Comparison of ENCODE assay signal across 17 mouse cellular contexts in genomic region chr13:75738536-75738935, GRCm38 (mm10). TPM values are rescaled to one million over a fixed set of nuclear protein-coding genes. Genes with fewer than 3 reads are reported as not detected.
DNase-seq lines count a peak whose midpoint lies in the region; ATAC-seq and TF ChIP-seq lines count a peak whose summit lies in the region.
"Had no signal": no experiment of that assay in that cellular context is flagged by ENCODE, and none has a peak within 500 bp of the region (broad histone marks: within the 10 kb centered on the region; RNA-seq: fewer than 3 reads in every experiment).

No protein-coding gene starts in this region.

- H3K9me3 ChIP-seq in heart, embryonic 16.5 days (replicated peaks; ENCODE audit: control insufficient read depth, low read length), result no peaks in the 10 kb centered on the region
- H3K9me3 ChIP-seq in MEL (replicated peaks; ENCODE audit: insufficient read depth, low read length), result no peaks in the 10 kb centered on the region
- H3K9me3 ChIP-seq in liver, embryonic 15.5 days (replicated peaks), result no peaks in the 10 kb centered on the region
- H3K9me3 ChIP-seq: G1E; hindbrain, embryonic 13.5 days; kidney, embryonic 15.5 days; limb, embryonic 10.5 days; lung, embryonic 15.5 days had no signal

- H3K4me3 ChIP-seq in heart, embryonic 16.5 days (ENCODE audit: low read length), result no peak overlapping the region
- H3K4me3 ChIP-seq in MEL (ENCODE audit: control insufficient read depth in 1 of 2, insufficient read depth in 1 of 2, low read depth in 2 of 2, low read length in 2 of 2), result peak overlapping the region; percentile 13 to 24
- peak overlapping the region; percentile 19; the same call in 1 of the 2 replicates for H3K4me3 ChIP-seq in liver, embryonic 15.5 days (replicated peaks)
- H3K4me3 ChIP-seq: hindbrain, embryonic 13.5 days; kidney, embryonic 15.5 days; layer of hippocampus, adult 2 months; limb, embryonic 10.5 days; lung, embryonic 15.5 days had no signal

- no peak; a peak in 1 of 4 replicates for TF ChIP-seq EP300 in MEL (IDR thresholded peaks at IDR 0.05; ENCODE audit: low read depth in 1 of 2, low read length in 2 of 2)

- no peak for DNase-seq in heart, adult 11 months
- peak; percentile 73 for DNase-seq in 416B (ENCODE audit: low read depth)
- peak; percentile 47 for DNase-seq in MEL (ENCODE audit: low read depth, low spot score)
- DNase-seq in frontal cortex, postnatal 36 days (ENCODE audit: low spot score in 2 of 2), result no peak
- no peak for DNase-seq in kidney, adult 11 months
- DNase-seq: cerebellum, adult 9-11 months; spleen, adult 18-20 months had no signal

- TF ChIP-seq POLR2A in MEL (IDR thresholded peaks at IDR 0.05; ENCODE audit: control insufficient read depth in 1 of 2, insufficient read depth in 1 of 2, low read depth in 1 of 2, low read length in 2 of 2, poor library complexity in 1 of 2), result no peak

- TF ChIP-seq CTCF in MEL (IDR thresholded peaks at IDR 0.05 in 2 of 3, conservative IDR thresholded peaks at IDR 0.05 in 1 of 3; ENCODE audit: control insufficient read depth in 1 of 3, insufficient read depth in 1 of 3, low read depth in 2 of 3, low read length in 3 of 3, poor library complexity in 1 of 3, severe bottlenecking in 1 of 3), result no peak

- no peak for ATAC-seq in heart, embryonic 16.5 days (replicated peaks; ENCODE audit: extremely low read depth, insufficient read depth, low FRiP score)
- ATAC-seq in liver, embryonic 15.5 days (ENCODE audit: insufficient read depth), result no peak
- ATAC-seq: forebrain, embryonic 14.5 days; midbrain, embryonic 16.5 days had no signal

- no peaks in the 10 kb centered on the region for H3K36me3 ChIP-seq in heart, embryonic 16.5 days (ENCODE audit: control insufficient read depth, insufficient read depth)
- H3K36me3 ChIP-seq in MEL (ENCODE audit: control insufficient read depth in 1 of 2, insufficient read depth in 2 of 2, low read length in 2 of 2), result peaks cover 0 to 78% of the 10 kb centered on the region in 2 experiments; a peak in 2 of 4 replicates
- peaks cover 5% of the 10 kb centered on the region; the same call in 1 of the 2 replicates for H3K36me3 ChIP-seq in liver, embryonic 15.5 days (replicated peaks)
- H3K36me3 ChIP-seq: hindbrain, embryonic 13.5 days; kidney, embryonic 15.5 days; limb, embryonic 10.5 days; lung, embryonic 15.5 days had no signal

- peaks cover 21% of the 10 kb centered on the region for H3K79me2 ChIP-seq in MEL (ENCODE audit: control insufficient read depth, insufficient read depth, low read length, poor library complexity)

- no peaks in the 10 kb centered on the region for H3K27me3 ChIP-seq in heart, embryonic 16.5 days (ENCODE audit: control insufficient read depth, insufficient read depth, low read length)
- no peaks in the 10 kb centered on the region for H3K27me3 ChIP-seq in MEL (ENCODE audit: control insufficient read depth in 1 of 2, insufficient read depth in 2 of 2, low read length in 2 of 2)
- no peaks in the 10 kb centered on the region for H3K27me3 ChIP-seq in liver, embryonic 15.5 days
- H3K27me3 ChIP-seq: hindbrain, embryonic 13.5 days; kidney, embryonic 15.5 days; lung, embryonic 15.5 days had no signal

- TF ChIP-seq RAD21 in MEL (IDR thresholded peaks at IDR 0.05; ENCODE audit: low read depth, low read length), result no peak

- H3K27ac ChIP-seq in heart, embryonic 16.5 days (ENCODE audit: low read length), result no peak overlapping the region
- peak overlapping the region; percentile 71 for H3K27ac ChIP-seq in MEL (ENCODE audit: control insufficient read depth, low read depth, low read length)
- H3K27ac ChIP-seq in liver, embryonic 15.5 days (replicated peaks), result peak overlapping the region; percentile 91
- H3K27ac ChIP-seq: hindbrain, embryonic 13.5 days; kidney, embryonic 15.5 days; layer of hippocampus, adult 2 months; limb, embryonic 10.5 days; lung, embryonic 15.5 days had no signal

- peak overlapping the region; percentile 15; the same call in 1 of the 2 replicates for H3K4me2 ChIP-seq in heart, embryonic 16.5 days (ENCODE audit: low read depth, low read length)
- peak overlapping the region; percentile 61 for H3K4me2 ChIP-seq in liver, embryonic 15.5 days
- H3K4me2 ChIP-seq: hindbrain, embryonic 13.5 days; kidney, embryonic 15.5 days; lung, embryonic 15.5 days had no signal

- 13% methylated on average over 6 of the region's 6 CpGs for WGBS in heart, embryonic 16.5 days
- 9% methylated on average over 6 of the region's 6 CpGs for WGBS in liver, embryonic 15.5 days (ENCODE audit: insufficient replicate concordance)

- peaks cover 9% of the 10 kb centered on the region for H3K4me1 ChIP-seq in heart, embryonic 16.5 days (ENCODE audit: control insufficient read depth, insufficient read depth, low read length)
- peaks cover 45 to 49% of the 10 kb centered on the region in 2 experiments for H3K4me1 ChIP-seq in MEL (ENCODE audit: control insufficient read depth in 1 of 2, insufficient read depth in 2 of 2, low read length in 2 of 2)
- H3K4me1 ChIP-seq in liver, embryonic 15.5 days (replicated peaks), result peaks cover 89% of the 10 kb centered on the region
- H3K4me1 ChIP-seq: hindbrain, embryonic 13.5 days had no signal

- no peak overlapping the region for H3K9ac ChIP-seq in heart, embryonic 16.5 days (ENCODE audit: low read length)
- peak overlapping the region; percentile 38 for H3K9ac ChIP-seq in MEL (ENCODE audit: control insufficient read depth, low read depth, low read length, poor library complexity, severe bottlenecking)
- peak overlapping the region; percentile 39; the same call in 1 of the 2 replicates for H3K9ac ChIP-seq in liver, embryonic 15.5 days
- H3K9ac ChIP-seq: hindbrain, embryonic 13.5 days; kidney, embryonic 15.5 days; lung, embryonic 15.5 days had no signal

TF ChIP-seq in MEL, 35 proteins besides CTCF, POLR2A, EP300 and RAD21:
- no peak for TF ChIP-seq ZKSCAN1 (IDR thresholded peaks at IDR 0.05; ENCODE audit: low read depth, low read length)
- TF ChIP-seq HCFC1 (IDR thresholded peaks at IDR 0.05; ENCODE audit: low read depth, low read length), result no peak
- TF ChIP-seq NELFE (IDR thresholded peaks at IDR 0.05; ENCODE audit: low read depth, low read length), result no peak
- TF ChIP-seq MYC (IDR thresholded peaks at IDR 0.05; ENCODE audit: low read depth, low read length), result no peak
- TF ChIP-seq TCF12 (IDR thresholded peaks at IDR 0.05; ENCODE audit: low read depth, low read length), result no peak
- no peak for TF ChIP-seq ZC3H11A (IDR thresholded peaks at IDR 0.05; ENCODE audit: low read depth, low read length)
- TF ChIP-seq USF1 (IDR thresholded peaks at IDR 0.05; ENCODE audit: low read depth, low read length), result no peak
- no peak for TF ChIP-seq RCOR1 (IDR thresholded peaks at IDR 0.05; ENCODE audit: low read depth, low read length)
- TF ChIP-seq ETS1 (IDR thresholded peaks at IDR 0.05; ENCODE audit: low read depth, low read length), result peak; percentile 48
- no peak for TF ChIP-seq MAFK (IDR thresholded peaks at IDR 0.05; ENCODE audit: borderline replicate concordance, low read depth, low read length)
- no peak for TF ChIP-seq TBP (IDR thresholded peaks at IDR 0.05; ENCODE audit: low read depth, low read length)
- no peak for TF ChIP-seq ZMIZ1 (IDR thresholded peaks at IDR 0.05; ENCODE audit: low read depth, low read length)
- no peak for TF ChIP-seq POLR2AphosphoS5 (IDR thresholded peaks at IDR 0.05; ENCODE audit: borderline replicate concordance, low read depth, low read length)
- no peak for TF ChIP-seq GATA1 (IDR thresholded peaks at IDR 0.05; ENCODE audit: low read depth, low read length)
- TF ChIP-seq MXI1 (IDR thresholded peaks at IDR 0.05; ENCODE audit: low read depth, low read length), result no peak
- peak; percentile 89 for TF ChIP-seq JUND (IDR thresholded peaks at IDR 0.05; ENCODE audit: low read depth, low read length)
- TF ChIP-seq MEF2A (IDR thresholded peaks at IDR 0.05; ENCODE audit: extremely low read depth, insufficient replicate concordance, low read depth, low read length, poor library complexity, severe bottlenecking), result peak; percentile 76; the same call in 1 of the 2 replicates
- no peak for TF ChIP-seq CHD1 (IDR thresholded peaks at IDR 0.05; ENCODE audit: low read depth, low read length)
- no peak for TF ChIP-seq GABPA (IDR thresholded peaks at IDR 0.05; ENCODE audit: low read depth, low read length)
- no peak for TF ChIP-seq BHLHE40 (IDR thresholded peaks at IDR 0.05; ENCODE audit: borderline replicate concordance, low read depth, low read length)
TF ChIP-seq in MEL: peak in this region for 3.

RNA-seq across cellular contexts. Expression of gene Ell2, which starts 32.0 kb away (rescaled TPM):
- 3.8 and 5.2 TPM in 2 replicates for polyA plus RNA-seq in heart, embryonic 16.5 days (2015; fragmentation: Nextera tagmentation; extraction: Ambion mirVana)
- total RNA-seq in MEL (2012; rRNA removed), result 25.0 and 27.7 TPM in 2 replicates
- polyA plus RNA-seq in MEL (2012; ENCODE audit: insufficient read depth in 1 of 2, insufficient read length in 2 of 2, low read depth in 1 of 2, low replicate concordance in 2 of 2, missing spikeins in 1 of 2), result 10 to 100 TPM; 52.5 to 77.1 TPM
- 34.0 and 34.2 TPM in 2 replicates for polyA plus RNA-seq in liver, embryonic 15.5 days (2015; fragmentation: Nextera tagmentation; extraction: Ambion mirVana)

Comparison
In these comparisons a context has a peak if more than half of its experiments do, and no peak if none do; other contexts are left out.
1. DNase-seq: peak in 416B (single experiment) and MEL (single experiment); none in heart, adult 11 months (single experiment), frontal cortex, postnatal 36 days (0 of 2) and kidney, adult 11 months (single experiment).